Mouse (Mus musculus) ES-E14 (cell line): ENCODE measurements around the gene Man2a1. TPM values are rescaled to one million over a fixed set of nuclear protein-coding genes. Genes with fewer than 3 reads are reported as not detected.

ENCODE experiments used
- DNase-seq: peaks from one replicate; pipeline ENCODE4 v3.0.0-alpha.2; 2013; ENCODE audit warnings: low read depth, low spot score
- H3K27ac ChIP-seq: 2 replicates; pipeline ENCODE4 v1.5.1; 2012; ENCODE audit warnings: low read depth, mild to moderate bottlenecking, low read length, moderate library complexity, mixed read lengths; ENCODE audit not compliant: poor library complexity, insufficient read depth, severe bottlenecking
- H3K36me3 ChIP-seq: 2 replicates; pipeline ENCODE4 v1.6.1; 2012; ENCODE audit warnings: mild to moderate bottlenecking, low read length, moderate library complexity, mixed read lengths; ENCODE audit not compliant: control insufficient read depth, poor library complexity, insufficient read depth, severe bottlenecking
- H3K4me1 ChIP-seq, 2 experiments: fragments of 150-350 bp in 1 of 2; sonication (generic) in 1 of 2; 2 replicates each; pipeline ENCODE4 v1.6.1; 2012; ENCODE audit warnings: low read length in 2 of 2, mild to moderate bottlenecking in 1 of 2, mixed read lengths in 1 of 2; ENCODE audit not compliant: control insufficient read depth in 2 of 2, insufficient read depth in 2 of 2, poor library complexity in 1 of 2
- H3K4me3 ChIP-seq, 2 experiments: fragments of 150-350 bp in 1 of 2; sonication (generic) in 1 of 2; 2 replicates each; pipeline ENCODE4 v1.5.1; 2012; ENCODE audit warnings: low read length in 2 of 2, low read depth in 1 of 2, mild to moderate bottlenecking in 1 of 2, mixed read lengths in 1 of 2; ENCODE audit not compliant: insufficient read depth in 1 of 2, poor library complexity in 1 of 2, severe bottlenecking in 1 of 2
- H3K9ac ChIP-seq: 2 replicates; pipeline ENCODE4 v1.6.1; 2012; ENCODE audit warnings: low read depth, mild to moderate bottlenecking, low read length, mixed read lengths; ENCODE audit not compliant: poor library complexity, insufficient read depth, severe bottlenecking
- H3K9me3 ChIP-seq: fragments of 150-350 bp; sonication (generic); 2 replicates; pipeline ENCODE4 v1.6.1; 2012; ENCODE audit warnings: low read depth, mild to moderate bottlenecking, low read length; ENCODE audit not compliant: control insufficient read depth, insufficient read depth
- CHD2 ChIP-seq: IDR thresholded peaks from 2 replicates; pipeline ENCODE4 v1.6.1; 2014; ENCODE audit warnings: mild to moderate bottlenecking, low read depth, low read length, inconsistent platforms
- HCFC1 ChIP-seq: IDR thresholded peaks from 2 replicates; pipeline ENCODE4 v1.6.1; 2012; ENCODE audit warnings: low read length, inconsistent platforms, borderline replicate concordance; ENCODE audit not compliant: insufficient read depth
- MAFK ChIP-seq: IDR thresholded peaks from 2 replicates; pipeline ENCODE4 v1.6.1; 2014; ENCODE audit warnings: mild to moderate bottlenecking, low read depth, low read length, inconsistent platforms; ENCODE audit not compliant: insufficient read depth
- ZC3H11A ChIP-seq: IDR thresholded peaks from 2 replicates; pipeline ENCODE4 v1.6.1; 2012; ENCODE audit warnings: low read depth, mild to moderate bottlenecking, inconsistent platforms, low read length, borderline replicate concordance
- ZNF384 ChIP-seq: IDR thresholded peaks from 2 replicates; pipeline ENCODE4 v1.6.1; 2012; ENCODE audit warnings: low read depth, low read length, inconsistent platforms
- in situ Hi-C, 2 experiments: fragments of 600-800 bp; cut with MboI; formaldehyde crosslinking; loops; one replicate each; pipeline ENCODE4 v1.15.1; 2025; ENCODE audit warnings: low sequenced_read_pairs in 2 of 2, inconsistent platforms in 1 of 2; ENCODE audit not compliant: unreplicated experiment in 2 of 2
- total RNA-seq: library from RNA; depleted of rRNA; stranded (reverse); fragments of 300-350 nt; gene quantifications from 2 replicates; pipeline ENCODE4 v1.2.3, GENCODE M21; 2012

The Man2a1 gene
- total RNA-seq, 1 experiment, result 42.7 TPM

DNA sequence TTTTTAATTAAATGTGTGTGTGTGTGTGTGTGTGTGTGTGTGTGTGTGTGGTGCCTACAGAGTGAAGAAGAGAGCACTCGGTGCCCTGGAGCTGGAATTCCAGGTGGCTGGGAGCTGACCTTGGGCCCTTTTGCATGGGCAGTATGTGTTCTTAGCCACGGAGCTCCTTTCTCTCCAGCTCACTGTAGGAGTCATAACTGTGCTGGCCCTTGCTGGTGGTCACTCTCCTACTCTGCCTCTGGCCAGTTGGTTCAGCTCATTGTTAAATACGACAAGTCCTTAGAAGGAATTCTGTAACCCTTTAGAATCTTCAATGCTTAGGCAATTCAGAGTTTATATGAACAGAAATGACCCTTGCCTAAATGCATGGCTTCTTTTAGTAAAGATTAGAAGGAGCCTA is 12.8 kb downstream of the Man2a1 start:
- H3K27ac ChIP-seq, result no peak overlapping the region
- in situ Hi-C loops, result no loop called here
- H3K36me3 ChIP-seq, result no peaks in the 10 kb centered on the region

GRCm38 (mm10) chr17:64614804-64615203 is 14.3 kb downstream of the Man2a1 start:
- Histone ChIP-seq H3K27ac (no peak overlapping the region), H3K4me1 (no peaks in the 10 kb centered on the region), H3K9ac (no peak overlapping the region), H3K36me3 (no peaks in the 10 kb centered on the region), H3K9me3 (no peaks in the 10 kb centered on the region), H3K4me3 (no peak overlapping the region)
- TF ChIP-seq CHD2 (no peak), ZC3H11A (no peak), ZNF384 (no peak), HCFC1 (no peak), MAFK (no peak)
- in situ Hi-C loops, result no loop called here
- DNase-seq, result no peak

More for the DNA sequence above, 12.8 kb downstream of the Man2a1 start:
- H3K9ac ChIP-seq, result no peak overlapping the region
- H3K4me1 ChIP-seq, result no peaks in the 10 kb centered on the region
- DNase-seq, result no peak
- no peaks in the 10 kb centered on the region for H3K9me3 ChIP-seq
- no peak overlapping the region for H3K4me3 ChIP-seq
- TF ChIP-seq ZNF384, result no peak
- no peak for TF ChIP-seq MAFK
- TF ChIP-seq ZC3H11A, result no peak

GRCm38 (mm10) chr17:64615420-64615819 is 14.9 kb downstream of the Man2a1 start:
- in situ Hi-C loops, result no loop called here
- Histone ChIP-seq H3K36me3 (no peaks in the 10 kb centered on the region), H3K9me3 (no peaks in the 10 kb centered on the region), H3K9ac (no peak overlapping the region), H3K4me3 (no peak overlapping the region), H3K27ac (no peak overlapping the region), H3K4me1 (no peaks in the 10 kb centered on the region)
- no peak for DNase-seq
- no peak for TF ChIP-seq ZC3H11A
- no peak for TF ChIP-seq ZNF384
- no peak for TF ChIP-seq CHD2
- no peak for TF ChIP-seq HCFC1
- no peak for TF ChIP-seq MAFK

- Histone ChIP-seq H3K4me3 (no peak overlapping the region), H3K27ac (no peak overlapping the region), H3K36me3 (no peaks in the 10 kb centered on the region), H3K4me1 (no peaks in the 10 kb centered on the region), H3K9me3 (no peaks in the 10 kb centered on the region), H3K9ac (no peak overlapping the region)
- TF ChIP-seq MAFK (no peak), CHD2 (no peak), HCFC1 (no peak), ZNF384 (no peak), ZC3H11A (no peak)
- DNase-seq, result no peak
- in situ Hi-C loops, result no loop called here
These were observed 15.7 kb downstream of the Man2a1 start for GRCm38 (mm10) chr17:64616259-64616658.

GRCm38 (mm10) chr17:64617838-64618237 is 17.3 kb downstream of the Man2a1 start:
- TF ChIP-seq ZC3H11A, result no peak
- no peak for TF ChIP-seq ZNF384
- TF ChIP-seq CHD2, result no peak
- TF ChIP-seq MAFK, result no peak
- in situ Hi-C loops, result no loop called here
- no peak for DNase-seq
- H3K36me3 ChIP-seq, result no peaks in the 10 kb centered on the region
- H3K27ac ChIP-seq, result no peak overlapping the region
- no peaks in the 10 kb centered on the region for H3K4me1 ChIP-seq
- no peak overlapping the region for H3K9ac ChIP-seq
- no peaks in the 10 kb centered on the region for H3K9me3 ChIP-seq
- no peak overlapping the region for H3K4me3 ChIP-seq
